Mouse (Mus musculus): ENCODE measurements around the gene Grm6.

DNA sequence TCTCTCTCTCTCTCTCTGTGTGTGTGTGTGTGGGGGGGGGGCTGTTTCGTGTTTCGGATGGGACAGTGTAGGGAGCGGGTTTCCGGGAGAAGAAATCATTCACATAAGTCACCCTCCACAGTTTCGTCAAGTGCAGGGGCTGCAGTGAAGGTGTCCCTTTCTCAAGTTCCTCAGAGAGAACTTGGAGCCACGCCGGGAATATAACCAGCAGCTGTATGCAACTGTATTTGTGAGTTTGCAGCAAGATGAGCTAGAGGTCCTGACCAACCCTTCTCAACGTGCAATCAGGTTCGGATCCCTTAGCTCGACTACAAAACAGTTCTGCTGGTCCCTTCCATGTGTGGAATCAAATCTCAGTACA, 36.4 kb downstream of the Grm6 start:
- TF ChIP-seq CTCF (IDR thresholded peaks at IDR 0.05; ENCODE audit: extremely low read depth, insufficient read depth, insufficient read length, insufficient replicate concordance) (no peak), POLR2A (IDR thresholded peaks at IDR 0.05; ENCODE audit: low read depth, low read length) (no peak)

All from spleen, adult 2 months (tissue).